Mouse (Mus musculus) lung, adult 2 months (tissue): ENCODE measurements around the gene A530016L24Rik.

Source experiments
- CTCF ChIP-seq: fragments of 200-500 bp; IDR thresholded peaks from 2 replicates; pipeline ENCODE4 v1.5.1; 2011; ENCODE audit warnings: mild to moderate bottlenecking, low read length, control low read depth; ENCODE audit not compliant: insufficient read depth
- POLR2A ChIP-seq: fragments of 200-500 bp; IDR thresholded peaks from 2 replicates; pipeline ENCODE4 v1.6.1; 2011; ENCODE audit warnings: low read depth, mild to moderate bottlenecking, control low read depth, low read length, borderline replicate concordance; ENCODE audit errors: extremely low read depth

GRCm38 (mm10) chr12:112498683-112499082 lies 9.4 kb downstream of the A530016L24Rik start:
- TF ChIP-seq POLR2A: no peak
- no peak for TF ChIP-seq CTCF
